8 mouse cellular contexts compared by ENCODE assay signal in genomic region chr15:82358431-82359260, GRCm38 (mm10). TPM values are rescaled to one million over a fixed set of nuclear protein-coding genes. Genes with fewer than 3 reads are reported as not detected.
DNase-seq lines count a peak whose midpoint lies in the region; ATAC-seq and TF ChIP-seq lines count a peak whose summit lies in the region.

No protein-coding gene starts in this region.

- no peaks in the 10 kb centered on the region for H3K27me3 ChIP-seq in lung, embryonic 16.5 days (ENCODE audit: control insufficient read depth, insufficient read depth, low read depth, low read length)
- no peaks in the 10 kb centered on the region for H3K27me3 ChIP-seq in kidney, postnatal 0 days (ENCODE audit: insufficient read depth, low read length)
- no peaks in the 10 kb centered on the region for H3K27me3 ChIP-seq in stomach, embryonic 15.5 days (replicated peaks)

- peaks cover 5% of the 10 kb centered on the region; the same call in 1 of the 2 replicates for H3K4me1 ChIP-seq in lung, embryonic 16.5 days (replicated peaks; ENCODE audit: control insufficient read depth, insufficient read depth, low read length)
- peaks cover 10% of the 10 kb centered on the region for H3K4me1 ChIP-seq in kidney, postnatal 0 days (replicated peaks; ENCODE audit: insufficient read depth, low read length)
- peaks cover 11% of the 10 kb centered on the region for H3K4me1 ChIP-seq in stomach, embryonic 15.5 days

- H3K36me3 ChIP-seq in lung, embryonic 16.5 days (ENCODE audit: control insufficient read depth, insufficient read depth, low read length), result no peaks in the 10 kb centered on the region
- no peaks in the 10 kb centered on the region for H3K36me3 ChIP-seq in kidney, postnatal 0 days (ENCODE audit: insufficient read depth, low read length)
- no peaks in the 10 kb centered on the region for H3K36me3 ChIP-seq in stomach, embryonic 15.5 days

- H3K4me2 ChIP-seq in lung, embryonic 16.5 days (ENCODE audit: low read depth, low read length), result no peak overlapping the region
- peak overlapping the region; percentile 28 for H3K4me2 ChIP-seq in kidney, postnatal 0 days (ENCODE audit: low read length)
- H3K4me2 ChIP-seq in stomach, embryonic 15.5 days, result no peak overlapping the region

- H3K9me3 ChIP-seq in lung, embryonic 16.5 days (ENCODE audit: control insufficient read depth, low read length), result no peaks in the 10 kb centered on the region
- H3K9me3 ChIP-seq in kidney, postnatal 0 days (replicated peaks; ENCODE audit: low read length), result no peaks in the 10 kb centered on the region
- H3K9me3 ChIP-seq in stomach, embryonic 15.5 days, result no peaks in the 10 kb centered on the region

- DNase-seq in adrenal gland, postnatal 14 days, result peak; percentile 53
- DNase-seq in adrenal gland, adult (ENCODE audit: inconsistent age in 2 of 2, low spot score in 1 of 2), result no peak
- no peak for DNase-seq in lung, postnatal 25 days (ENCODE audit: low spot score)
- peak; percentile 47 for DNase-seq in kidney, postnatal 0 days (ENCODE audit: low spot score)
- DNase-seq in embryo, embryonic 11 days, result no peak
- DNase-seq in embryo, embryonic 10.5 days (ENCODE audit: low spot score), result no peak

- peak overlapping the region; percentile 25; the same call in 1 of the 2 replicates for H3K9ac ChIP-seq in lung, embryonic 16.5 days (ENCODE audit: low read length)
- H3K9ac ChIP-seq in kidney, postnatal 0 days (ENCODE audit: low read depth, low read length), result peak overlapping the region; percentile 8; the same call in 1 of the 2 replicates
- H3K9ac ChIP-seq in stomach, embryonic 15.5 days, result no peak overlapping the region

- H3K27ac ChIP-seq in lung, embryonic 16.5 days (ENCODE audit: low read length), result no peak overlapping the region
- H3K27ac ChIP-seq in kidney, postnatal 0 days, result peak overlapping the region; percentile 79
- peak overlapping the region; percentile 57 for H3K27ac ChIP-seq in stomach, embryonic 15.5 days

- TF ChIP-seq CTCF in kidney, postnatal 0 days (IDR thresholded peaks at IDR 0.05; ENCODE audit: low read depth), result no peak

- no peak for ATAC-seq in lung, embryonic 16.5 days (ENCODE audit: low read depth)
- ATAC-seq in kidney, postnatal 0 days (replicated peaks; ENCODE audit: low FRiP score, low read depth), result no peak
- ATAC-seq in stomach, embryonic 15.5 days (ENCODE audit: insufficient read depth, low FRiP score, low read depth), result no peak

- H3K4me3 ChIP-seq in lung, embryonic 16.5 days (ENCODE audit: low read length), result no peak overlapping the region
- H3K4me3 ChIP-seq in kidney, postnatal 0 days (replicated peaks; ENCODE audit: low read depth, low read length), result no peak overlapping the region
- no peak overlapping the region for H3K4me3 ChIP-seq in stomach, embryonic 15.5 days (replicated peaks)

- WGBS in lung, embryonic 16.5 days, result 52% methylated on average over 22 of the region's 22 CpGs
- 47% methylated on average over 22 of the region's 22 CpGs for WGBS in kidney, postnatal 0 days
- 53% methylated on average over 22 of the region's 22 CpGs for WGBS in stomach, embryonic 15.5 days

RNA-seq across cellular contexts. Expression of gene Ndufa6, which starts 4.5 kb away (rescaled TPM):
- total RNA-seq in adrenal gland, postnatal 14 days (2021), result 659 and 675 TPM in 2 replicates
- polyA plus RNA-seq in lung, embryonic 16.5 days (2015; fragmentation: Nextera tagmentation; extraction: Ambion mirVana), result 313 and 340 TPM in 2 replicates
- polyA plus RNA-seq in kidney, postnatal 0 days (2015; fragmentation: Nextera tagmentation; extraction: Ambion mirVana), result 793 and 923 TPM in 2 replicates
- 403 and 420 TPM in 2 replicates for polyA plus RNA-seq in stomach, embryonic 15.5 days (2015; fragmentation: Nextera tagmentation; extraction: Ambion mirVana)

RNA-seq across cellular contexts. Expression of gene Smdt1, which starts 19.9 kb away (rescaled TPM):
- total RNA-seq in adrenal gland, postnatal 14 days (2021), result 177 and 179 TPM in 2 replicates
- polyA plus RNA-seq in lung, embryonic 16.5 days (2015; fragmentation: Nextera tagmentation; extraction: Ambion mirVana), result 243 and 250 TPM in 2 replicates
- 375 and 378 TPM in 2 replicates for polyA plus RNA-seq in kidney, postnatal 0 days (2015; fragmentation: Nextera tagmentation; extraction: Ambion mirVana)
- 288 and 301 TPM in 2 replicates for polyA plus RNA-seq in stomach, embryonic 15.5 days (2015; fragmentation: Nextera tagmentation; extraction: Ambion mirVana)

RNA-seq across cellular contexts. Expression of gene Pheta2, which starts 19.9 kb away (rescaled TPM):
- total RNA-seq in adrenal gland, postnatal 14 days (2021), result 1.8 and 2.1 TPM in 2 replicates
- 14.1 and 15.6 TPM in 2 replicates for polyA plus RNA-seq in lung, embryonic 16.5 days (2015; fragmentation: Nextera tagmentation; extraction: Ambion mirVana)
- polyA plus RNA-seq in kidney, postnatal 0 days (2015; fragmentation: Nextera tagmentation; extraction: Ambion mirVana), result 7.4 and 8.4 TPM in 2 replicates
- 14.9 and 18.4 TPM in 2 replicates for polyA plus RNA-seq in stomach, embryonic 15.5 days (2015; fragmentation: Nextera tagmentation; extraction: Ambion mirVana)

RNA-seq across cellular contexts. Expression of gene Naga, which starts 19.9 kb away (rescaled TPM):
- total RNA-seq in adrenal gland, postnatal 14 days (2021), result 59.5 and 62.1 TPM in 2 replicates
- polyA plus RNA-seq in lung, embryonic 16.5 days (2015; fragmentation: Nextera tagmentation; extraction: Ambion mirVana), result 55.9 and 66.4 TPM in 2 replicates
- polyA plus RNA-seq in kidney, postnatal 0 days (2015; fragmentation: Nextera tagmentation; extraction: Ambion mirVana), result 95.0 and 101 TPM in 2 replicates
- polyA plus RNA-seq in stomach, embryonic 15.5 days (2015; fragmentation: Nextera tagmentation; extraction: Ambion mirVana), result 79.6 and 86.8 TPM in 2 replicates

RNA-seq across cellular contexts. Expression of gene Cyp2d22, which starts 21.4 kb away (rescaled TPM):
- total RNA-seq in adrenal gland, postnatal 14 days (2021), result 37.0 and 37.9 TPM in 2 replicates
- 9.7 and 12.7 TPM in 2 replicates for polyA plus RNA-seq in lung, embryonic 16.5 days (2015; fragmentation: Nextera tagmentation; extraction: Ambion mirVana)
- 12.8 and 16.7 TPM in 2 replicates for polyA plus RNA-seq in kidney, postnatal 0 days (2015; fragmentation: Nextera tagmentation; extraction: Ambion mirVana)
- polyA plus RNA-seq in stomach, embryonic 15.5 days (2015; fragmentation: Nextera tagmentation; extraction: Ambion mirVana), result 12.1 and 14.3 TPM in 2 replicates

Comparison
In these comparisons a context has a peak if more than half of its experiments do, and no peak if none do; other contexts are left out.
1. DNase-seq: peak in adrenal gland, postnatal 14 days (single experiment) and kidney, postnatal 0 days (single experiment); none in adrenal gland, adult (0 of 2), lung, postnatal 25 days (single experiment), embryo, embryonic 11 days (single experiment) and embryo, embryonic 10.5 days (single experiment).